Mouse (Mus musculus): ENCODE data around the gene Xrcc2.
"Not testable (repeated sequence)": the region's sequence is repeated elsewhere in the genome, so short reads cannot be mapped to it uniquely, and the experiment has no call there.

The Xrcc2 gene

DNA sequence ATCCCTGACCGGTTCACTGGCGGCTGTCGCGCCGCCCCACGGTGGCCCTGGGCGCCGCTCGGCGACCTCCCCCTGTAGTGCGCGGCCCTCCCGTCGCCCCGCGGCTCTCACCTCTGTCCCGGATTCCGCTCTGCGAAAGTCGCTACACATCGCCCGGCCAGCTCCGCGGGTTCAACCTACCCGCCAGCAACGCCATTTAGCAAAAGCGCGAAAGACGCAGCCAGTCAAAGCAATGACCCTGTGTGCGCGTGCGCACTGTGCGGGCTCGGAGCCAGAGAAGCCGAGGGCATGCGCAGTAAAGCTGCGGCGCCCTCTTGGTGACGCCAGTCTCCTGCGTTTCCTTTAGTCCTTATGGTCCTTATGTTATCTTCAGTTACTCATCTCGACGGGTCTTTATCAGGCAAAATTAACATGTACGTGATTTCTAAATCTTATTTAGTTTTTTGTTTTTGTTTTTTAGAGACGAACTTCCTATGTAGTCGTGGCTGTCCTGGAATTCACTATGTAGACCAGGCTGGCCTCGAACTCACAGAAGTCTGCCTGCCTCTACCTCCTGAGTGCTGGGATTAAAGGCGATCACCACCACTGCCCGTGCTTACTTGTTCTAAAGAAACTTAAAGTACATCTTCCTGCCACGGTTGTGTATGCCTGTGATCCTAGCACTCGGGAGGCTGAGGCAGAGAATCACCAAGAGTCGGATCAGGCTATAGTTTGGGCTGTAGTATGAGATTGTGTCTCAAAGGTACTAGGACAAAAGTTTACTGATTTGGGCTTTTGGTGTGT lies at the start of gene Xrcc2:
Xrcc2 (minus strand) TSS at position 259 of the 783 bp plus-strand sequence.
- DNase-seq (ENCODE audit: extremely low spot score, low read depth, low spot score), result peak; percentile 90

DNA sequence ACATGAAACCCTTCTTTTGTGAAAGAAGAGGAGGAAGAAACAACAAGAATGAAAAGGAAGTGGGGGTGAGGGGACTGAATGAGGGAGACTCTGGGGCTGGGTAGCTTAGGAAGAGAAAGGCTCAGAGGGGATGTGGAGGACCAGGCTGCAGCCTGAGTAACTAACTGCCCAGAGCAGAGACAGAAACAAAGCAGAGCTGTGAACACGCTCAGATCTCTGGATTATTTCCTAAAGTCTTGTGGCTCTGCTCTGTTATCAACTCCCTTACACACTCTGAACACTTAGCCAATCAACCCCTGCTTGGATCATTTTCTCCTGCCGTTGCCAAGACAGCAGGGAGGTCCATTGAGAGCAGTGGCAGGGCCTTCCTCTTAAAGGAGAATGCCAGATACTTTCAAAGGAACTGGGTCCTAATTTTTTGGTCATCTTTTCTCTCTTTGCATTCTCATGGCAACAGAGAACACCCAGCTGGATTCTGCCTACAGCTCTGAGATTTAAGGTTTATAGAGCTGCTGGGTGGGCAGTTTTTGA lies 48.7 kb upstream of the Xrcc2 start:
- no peak for DNase-seq (ENCODE audit: extremely low spot score, low read depth, low spot score)

GRCm38 (mm10) chr5:25753556-25754235 lies 48.1 kb upstream of the Xrcc2 start:
- DNase-seq (ENCODE audit: extremely low spot score, low read depth, low spot score), result no peak

- no peak for DNase-seq (ENCODE audit: extremely low spot score, low read depth, low spot score)
Observed at GRCm38 (mm10) chr5:25752862-25753261, 47.2 kb upstream of the Xrcc2 start.

DNA sequence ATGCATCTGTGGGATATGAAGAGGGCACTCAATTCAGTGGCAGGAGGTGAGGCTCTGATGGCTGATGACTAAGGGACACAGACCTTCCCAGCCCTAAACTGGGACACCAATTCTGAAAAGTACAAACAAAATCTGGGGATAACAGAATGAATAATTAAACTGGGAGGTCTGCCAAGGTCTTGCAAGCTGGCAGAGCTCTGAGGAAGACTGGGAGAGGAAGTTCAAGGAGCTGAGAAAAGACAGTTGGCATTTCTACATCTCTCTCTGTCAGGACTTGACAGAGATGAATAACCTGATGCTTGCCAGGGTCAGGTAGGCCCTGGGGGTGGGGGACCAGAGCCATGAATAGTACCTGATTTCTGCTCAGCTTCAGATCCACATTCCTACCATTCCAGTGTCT lies 45.9 kb upstream of the Xrcc2 start:
- DNase-seq (ENCODE audit: extremely low spot score, low read depth, low spot score), result no peak

DNA sequence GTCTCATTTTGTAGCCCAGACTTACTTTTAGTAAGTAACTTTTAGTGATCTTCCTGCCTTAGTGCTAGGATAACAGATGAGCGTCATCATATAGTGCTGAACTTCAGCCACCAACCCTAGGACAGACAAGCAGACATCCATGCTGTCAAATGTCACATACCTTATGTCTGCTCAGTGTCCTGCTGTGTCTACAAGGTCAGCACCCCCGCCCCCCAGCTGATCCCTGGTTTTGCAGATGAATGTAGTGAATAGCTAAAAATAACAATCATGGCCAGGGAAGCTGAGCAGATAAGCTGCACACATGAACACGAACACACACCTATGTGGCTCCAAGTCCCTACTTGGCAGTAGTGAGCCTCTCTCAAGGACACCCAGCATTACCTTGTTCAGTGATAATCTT lies 43.0 kb upstream of the Xrcc2 start:
- no peak for DNase-seq (ENCODE audit: extremely low spot score, low read depth, low spot score)

DNA sequence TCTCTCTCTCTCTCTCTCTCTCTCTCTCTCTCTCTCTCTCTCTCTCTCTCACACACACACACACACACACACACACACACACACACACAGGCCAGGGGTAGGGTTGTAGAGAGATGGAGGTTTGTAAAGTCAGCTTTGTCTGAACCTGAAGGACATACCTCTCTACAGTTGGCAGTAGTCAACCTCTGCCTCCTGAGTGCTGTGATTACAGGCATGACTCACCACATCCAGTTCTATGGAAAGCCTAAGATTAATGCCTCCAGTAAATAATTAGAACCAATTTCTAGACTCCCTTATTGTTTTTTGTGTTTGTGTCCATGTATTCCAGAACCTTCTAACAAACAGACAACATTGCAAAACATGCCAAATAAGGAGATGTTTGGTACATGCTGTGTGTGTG lies 42.3 kb upstream of the Xrcc2 start:
- DNase-seq (ENCODE audit: extremely low spot score, low read depth, low spot score), result no peak

GRCm38 (mm10) chr5:25738902-25739301 lies 33.3 kb upstream of the Xrcc2 start:
- not testable (repeated sequence) for DNase-seq (ENCODE audit: extremely low spot score, low read depth, low spot score)

- DNase-seq (ENCODE audit: extremely low spot score, low read depth, low spot score), result no peak
Observed at GRCm38 (mm10) chr5:25738448-25738847, 32.8 kb upstream of the Xrcc2 start.

GRCm38 (mm10) chr5:25735861-25736260 lies 30.2 kb upstream of the Xrcc2 start:
- no peak for DNase-seq (ENCODE audit: extremely low spot score, low read depth, low spot score)

DNA sequence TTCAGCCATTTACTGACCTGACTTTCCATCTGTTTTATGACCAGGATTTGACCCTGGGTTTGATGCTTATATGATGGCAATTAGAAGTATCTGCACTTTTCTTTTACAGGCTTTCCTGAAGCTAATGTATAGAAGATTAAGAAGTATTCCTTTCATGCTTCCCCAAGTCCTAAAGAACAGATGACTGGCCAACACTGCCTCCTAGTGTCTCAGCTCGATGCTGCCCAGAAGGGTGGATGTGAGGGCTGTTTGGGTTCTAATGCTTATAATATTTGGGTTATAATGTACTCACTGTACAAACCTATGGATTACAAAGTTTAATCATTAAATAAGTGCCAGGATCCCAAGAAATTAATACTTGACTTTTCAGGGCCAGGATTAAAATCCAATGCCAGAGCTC lies 28.7 kb upstream of the Xrcc2 start:
- DNase-seq (ENCODE audit: extremely low spot score, low read depth, low spot score), result no peak

DNA sequence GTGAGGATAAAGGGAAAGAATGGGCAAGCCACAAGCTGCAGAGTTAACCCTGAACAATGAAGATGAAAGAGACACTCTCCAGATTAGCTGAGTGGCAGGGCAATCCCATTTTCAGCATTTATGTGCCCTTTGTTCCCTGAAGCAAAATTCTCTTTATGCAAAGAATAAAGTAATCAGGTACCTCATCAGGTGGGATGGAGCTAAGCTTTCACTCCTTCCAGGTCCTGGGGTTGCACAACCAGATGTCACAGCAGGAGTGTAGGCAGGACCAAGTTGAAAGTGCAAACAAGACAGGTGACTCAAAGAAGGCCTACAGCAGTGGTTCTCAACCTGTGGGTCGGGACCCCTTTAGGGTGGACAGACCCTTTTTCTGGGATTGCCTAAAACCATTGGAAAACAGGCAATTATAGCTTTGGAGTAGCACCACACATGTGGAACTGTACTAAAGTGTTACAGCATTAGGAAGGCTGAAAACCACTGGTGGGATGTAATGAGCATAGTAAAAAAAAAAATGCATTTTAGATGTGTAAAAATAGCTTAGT lies 18.6 kb upstream of the Xrcc2 start:
- DNase-seq (ENCODE audit: extremely low spot score, low read depth, low spot score), result no peak

DNA sequence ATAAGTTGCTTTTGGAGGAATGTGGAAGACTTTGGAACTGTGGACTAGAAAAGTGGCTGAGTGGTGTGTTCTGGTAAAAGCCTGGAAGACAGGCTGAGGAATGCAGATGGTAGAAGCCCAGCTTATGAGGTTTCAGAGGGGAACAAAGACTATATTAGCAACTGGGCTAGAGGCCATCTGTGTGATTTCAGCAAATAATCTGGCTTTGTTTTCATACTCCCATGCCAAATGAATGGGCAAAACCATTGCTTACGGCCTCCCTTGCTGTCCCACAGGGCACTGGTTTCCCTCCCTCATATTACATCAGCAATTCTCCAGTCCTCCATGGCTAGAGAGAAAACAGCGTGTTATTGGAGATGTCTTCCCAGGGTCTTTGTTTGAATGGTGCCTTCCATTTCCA lies 17.4 kb upstream of the Xrcc2 start:
- DNase-seq (ENCODE audit: extremely low spot score, low read depth, low spot score), result no peak

- DNase-seq (ENCODE audit: extremely low spot score, low read depth, low spot score), result no peak
Observed at GRCm38 (mm10) chr5:25719390-25719789, 13.8 kb upstream of the Xrcc2 start.

GRCm38 (mm10) chr5:25713001-25713706 lies 7.5 kb upstream of the Xrcc2 start:
- DNase-seq (ENCODE audit: extremely low spot score, low read depth, low spot score), result not testable (repeated sequence)

DNA sequence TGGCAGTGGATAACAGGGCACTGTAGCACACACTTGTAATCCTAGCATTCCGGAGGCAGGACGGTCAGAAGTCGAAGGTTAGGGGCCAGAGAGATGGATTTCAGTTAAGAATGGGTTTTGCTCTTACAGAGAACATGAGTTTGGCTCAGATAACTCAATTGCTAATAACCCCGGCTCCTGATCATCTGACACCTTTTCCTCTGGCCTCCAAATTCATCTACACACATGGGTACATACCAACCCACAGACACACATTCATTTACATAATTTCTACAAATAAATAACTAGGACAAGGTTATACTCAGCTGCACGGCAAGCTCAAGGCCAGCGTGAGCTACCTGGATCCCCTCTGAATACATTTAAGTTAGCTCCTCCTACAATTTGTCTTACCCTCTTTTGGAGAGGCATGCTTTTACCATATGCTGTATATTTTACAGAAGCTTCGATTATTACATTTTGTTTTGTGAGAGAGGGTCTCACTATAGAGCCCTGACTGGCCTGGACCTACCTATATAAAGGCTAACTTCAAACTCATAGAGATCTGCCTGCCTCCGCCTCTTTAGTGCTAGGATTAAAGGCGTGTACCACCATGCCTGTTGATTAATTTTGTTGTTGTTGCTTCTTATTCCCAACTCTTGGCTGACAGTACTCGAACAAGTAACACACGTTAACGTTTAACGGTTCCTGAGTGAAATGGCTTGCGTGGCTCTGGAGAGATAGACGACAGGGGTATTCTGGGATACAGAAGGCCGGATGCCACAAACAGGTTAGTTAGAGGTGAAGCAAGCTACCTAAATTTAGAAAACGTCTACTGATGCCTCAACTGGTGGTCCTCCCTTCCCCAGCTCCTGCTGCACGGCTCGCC lies 691 bp downstream of the Xrcc2 start:
- no peak for DNase-seq (ENCODE audit: extremely low spot score, low read depth, low spot score)

DNA sequence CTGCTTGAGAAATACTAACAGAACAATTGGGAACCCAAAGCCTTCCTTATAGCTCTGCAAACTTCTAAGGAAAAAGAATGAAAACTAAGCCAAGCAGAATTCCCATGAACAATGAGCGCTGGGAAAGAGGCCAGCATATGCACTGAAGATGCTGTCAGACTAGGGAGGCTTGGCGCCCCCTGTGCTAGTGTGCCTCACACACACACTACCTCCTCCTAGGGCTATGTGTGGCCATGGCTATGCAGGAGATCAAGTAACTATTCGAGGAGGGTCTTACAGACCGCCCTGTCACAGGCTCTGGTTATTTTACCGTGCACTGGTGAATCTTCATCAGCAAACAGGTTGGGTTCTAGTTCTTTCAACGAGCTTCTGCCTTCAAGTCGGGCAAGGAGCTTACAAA lies 7.7 kb downstream of the Xrcc2 start:
- DNase-seq (ENCODE audit: extremely low spot score, low read depth, low spot score), result no peak

DNA sequence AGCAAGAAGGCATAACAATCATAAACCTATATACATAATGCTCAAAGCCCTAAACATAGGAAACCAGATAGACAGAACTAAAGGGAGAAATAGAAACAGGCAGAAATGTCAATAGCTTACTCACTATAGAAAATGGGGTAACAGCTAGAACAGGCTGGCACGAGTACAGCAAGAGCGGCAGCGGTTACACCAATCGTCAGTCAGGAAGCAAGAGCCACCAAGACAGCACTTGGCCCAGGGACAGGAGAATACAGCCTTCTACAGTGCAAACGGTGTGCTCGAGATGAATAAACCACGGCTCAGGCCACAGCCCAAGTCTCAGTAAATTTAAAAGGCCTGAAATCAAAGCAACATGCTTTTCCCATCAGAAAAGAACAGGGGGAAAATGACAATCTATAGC lies 9.4 kb downstream of the Xrcc2 start:
- DNase-seq (ENCODE audit: extremely low spot score, low read depth, low spot score), result no peak

DNA sequence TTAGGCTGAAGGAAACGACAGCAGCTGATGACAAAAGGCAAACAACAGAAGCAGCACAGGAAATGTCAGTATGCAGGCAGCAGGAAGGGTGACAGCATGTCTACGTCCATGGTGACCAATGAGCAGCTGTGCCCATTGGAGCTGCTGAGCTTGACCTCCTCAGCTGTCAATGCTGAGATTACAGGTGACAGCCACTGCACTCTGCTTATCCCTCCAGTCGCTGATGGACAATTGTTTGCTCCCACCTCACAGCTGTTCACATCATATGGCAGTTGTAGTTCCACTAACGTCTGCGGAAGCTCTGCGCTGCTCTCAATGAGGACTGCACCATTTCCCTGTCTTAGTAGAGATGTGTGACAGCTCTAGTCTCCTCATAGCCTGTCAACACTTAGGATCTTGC lies 9.8 kb downstream of the Xrcc2 start:
- no peak for DNase-seq (ENCODE audit: extremely low spot score, low read depth, low spot score)

DNA sequence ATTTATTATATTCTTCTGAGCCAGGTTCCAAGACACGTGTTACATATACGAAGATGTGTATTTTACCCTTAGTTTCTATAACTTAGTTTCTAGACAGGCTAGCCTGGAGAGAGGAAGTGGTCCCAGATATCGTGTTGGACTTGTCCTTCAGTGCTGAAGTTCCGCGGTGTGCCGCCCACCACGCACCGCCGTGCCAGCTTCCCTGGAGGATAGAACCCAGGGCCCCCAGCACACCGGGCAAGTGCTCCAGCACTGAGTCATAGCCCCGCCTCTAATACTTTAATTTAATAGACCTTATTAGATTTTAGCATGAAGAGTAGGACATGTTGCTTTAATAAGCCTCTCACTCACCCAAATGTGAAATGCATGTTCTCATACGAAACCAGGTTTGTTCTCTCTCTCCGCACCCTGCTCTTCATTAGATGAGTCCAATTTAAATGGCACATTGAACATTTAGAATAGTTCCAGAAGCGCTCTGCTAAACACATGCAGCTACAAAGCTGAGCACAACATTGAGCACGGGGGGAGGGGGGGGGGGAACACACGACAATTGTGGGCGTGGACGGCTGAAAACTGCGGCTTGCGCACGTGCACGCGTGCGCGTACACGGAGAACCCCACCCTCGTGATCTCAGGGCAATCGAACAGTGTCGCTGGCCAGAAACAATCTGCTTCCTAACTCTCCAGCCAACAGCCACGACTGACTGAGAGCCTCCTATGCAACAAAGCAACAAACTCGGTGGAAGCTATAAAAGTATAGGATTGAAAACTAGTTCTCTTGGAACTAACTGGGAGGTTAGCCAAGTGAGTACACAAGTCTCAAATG lies 33.7 kb downstream of the Xrcc2 start:
- DNase-seq (ENCODE audit: extremely low spot score, low read depth, low spot score), result no peak
